Comparison of ENCODE assay signal across 8 mouse cellular contexts in the genomic region with DNA sequence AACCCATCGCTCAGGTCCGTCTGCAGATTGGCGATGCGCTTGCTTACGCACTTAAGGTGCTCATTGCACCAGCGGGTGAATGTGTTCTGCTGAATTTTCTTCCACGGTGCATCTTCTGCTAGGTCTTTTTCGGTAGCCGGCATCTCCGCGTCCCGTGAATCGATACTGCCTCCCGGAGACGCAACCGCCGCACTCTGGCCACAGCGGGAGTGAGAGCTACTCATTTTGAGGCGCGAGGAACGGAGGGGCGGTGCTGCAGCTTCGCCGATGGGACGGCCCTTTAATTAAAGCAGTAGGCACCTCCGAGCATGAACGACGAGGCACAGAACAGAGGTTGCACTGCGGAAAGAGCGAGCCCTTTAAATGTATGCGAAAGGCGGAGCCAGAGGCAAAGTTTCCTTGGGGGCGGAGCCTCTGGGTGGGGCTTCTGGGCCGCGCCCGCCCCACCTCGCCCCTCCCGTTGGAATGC. TPM values are rescaled to one million over a fixed set of nuclear protein-coding genes. Genes with fewer than 3 reads are reported as not detected.
DNase-seq lines count a peak whose midpoint lies in the region; ATAC-seq and TF ChIP-seq lines count a peak whose summit lies in the region.

No protein-coding gene starts in this region.

- DNase-seq in CD4-positive helper T cell, adult 2 months (ENCODE audit: low read depth, low spot score) = peak; percentile 91
- DNase-seq in brain, embryonic 14.5 days (ENCODE audit: low read depth) = peak; percentile 97
- DNase-seq in kidney, postnatal 0 days (ENCODE audit: low spot score) = peak; percentile 96
- peak; percentile 76 for DNase-seq in liver, embryonic 13.5 days
- DNase-seq in natural killer cell, adult 2 months (ENCODE audit: low spot score in 2 of 2) = peak; percentile 76 to 84

- H3K4me1 ChIP-seq in heart, embryonic 12.5 days (replicated peaks) = peaks cover 18% of the 10 kb centered on the region
- no peaks in the 10 kb centered on the region for H3K4me1 ChIP-seq in kidney, postnatal 0 days (replicated peaks; ENCODE audit: insufficient read depth, low read length)
- H3K4me1 ChIP-seq in liver, embryonic 13.5 days (replicated peaks) = peaks cover 36% of the 10 kb centered on the region
- H3K4me1 ChIP-seq in stomach, embryonic 14.5 days (ENCODE audit: control insufficient read depth, insufficient read depth, low read length) = no peaks in the 10 kb centered on the region

- peaks cover 22% of the 10 kb centered on the region for H3K36me3 ChIP-seq in heart, embryonic 12.5 days
- H3K36me3 ChIP-seq in kidney, postnatal 0 days (ENCODE audit: insufficient read depth, low read length) = peaks cover 7% of the 10 kb centered on the region
- H3K36me3 ChIP-seq in liver, embryonic 13.5 days = peaks cover 16% of the 10 kb centered on the region; the same call in 1 of the 2 replicates
- peaks cover 23% of the 10 kb centered on the region for H3K36me3 ChIP-seq in stomach, embryonic 14.5 days (ENCODE audit: control insufficient read depth, insufficient read depth, low read length)

- TF ChIP-seq CTCF in brain, embryonic 14.5 days (IDR thresholded peaks at IDR 0.05; ENCODE audit: borderline replicate concordance, extremely low read depth, insufficient read depth, insufficient read length) = no peak
- peak; percentile 5; the same call in 1 of the 2 replicates for TF ChIP-seq CTCF in kidney, postnatal 0 days (IDR thresholded peaks at IDR 0.05; ENCODE audit: low read depth)

- H3K4me3 ChIP-seq in heart, embryonic 12.5 days = peak overlapping the region; percentile 73
- peak overlapping the region; percentile 46 for H3K4me3 ChIP-seq in kidney, postnatal 0 days (replicated peaks; ENCODE audit: low read depth, low read length)
- peak overlapping the region; percentile 61 for H3K4me3 ChIP-seq in liver, embryonic 13.5 days (replicated peaks)
- peak overlapping the region; percentile 52 for H3K4me3 ChIP-seq in stomach, embryonic 14.5 days (ENCODE audit: low read depth, low read length)

- H3K27me3 ChIP-seq in heart, embryonic 12.5 days (replicated peaks) = no peaks in the 10 kb centered on the region
- no peaks in the 10 kb centered on the region for H3K27me3 ChIP-seq in kidney, postnatal 0 days (ENCODE audit: insufficient read depth, low read length)
- peaks cover 7% of the 10 kb centered on the region for H3K27me3 ChIP-seq in liver, embryonic 13.5 days
- H3K27me3 ChIP-seq in stomach, embryonic 14.5 days (ENCODE audit: control insufficient read depth, insufficient read depth, low read length) = no peaks in the 10 kb centered on the region

- H3K9me3 ChIP-seq in heart, embryonic 12.5 days (replicated peaks) = no peaks in the 10 kb centered on the region
- no peaks in the 10 kb centered on the region for H3K9me3 ChIP-seq in kidney, postnatal 0 days (replicated peaks; ENCODE audit: low read length)
- no peaks in the 10 kb centered on the region for H3K9me3 ChIP-seq in liver, embryonic 13.5 days (replicated peaks)
- no peaks in the 10 kb centered on the region for H3K9me3 ChIP-seq in stomach, embryonic 14.5 days (ENCODE audit: control insufficient read depth, low read depth, low read length)

- 14% methylated on average over 38 of the region's 38 CpGs for WGBS in heart, embryonic 12.5 days
- 28% methylated on average over 38 of the region's 38 CpGs for WGBS in kidney, postnatal 0 days
- WGBS in liver, embryonic 13.5 days (ENCODE audit: insufficient replicate concordance) = 17% methylated on average over 38 of the region's 38 CpGs
- 21% methylated on average over 38 of the region's 38 CpGs for WGBS in stomach, embryonic 14.5 days

- H3K9ac ChIP-seq in heart, embryonic 12.5 days = peak overlapping the region; percentile 90
- H3K9ac ChIP-seq in kidney, postnatal 0 days (ENCODE audit: low read depth, low read length) = peak overlapping the region; percentile 65
- peak overlapping the region; percentile 72 for H3K9ac ChIP-seq in liver, embryonic 13.5 days
- peak overlapping the region; percentile 65 for H3K9ac ChIP-seq in stomach, embryonic 14.5 days (replicated peaks; ENCODE audit: low read depth, low read length)

- peak; percentile 83; the same call in 1 of the 2 replicates for TF ChIP-seq POLR2A in brain, embryonic 14.5 days (IDR thresholded peaks at IDR 0.05; ENCODE audit: borderline replicate concordance, extremely low read depth, insufficient read depth, insufficient read length, poor library complexity, severe bottlenecking)

- H3K4me2 ChIP-seq in heart, embryonic 12.5 days = peak overlapping the region; percentile 76
- H3K4me2 ChIP-seq in kidney, postnatal 0 days (ENCODE audit: low read length) = peak overlapping the region; percentile 58
- H3K4me2 ChIP-seq in liver, embryonic 13.5 days = peak overlapping the region; percentile 83
- H3K4me2 ChIP-seq in stomach, embryonic 14.5 days (replicated peaks; ENCODE audit: low read depth, low read length) = peak overlapping the region; percentile 60; the same call in 1 of the 2 replicates

- peak; percentile 82 for ATAC-seq in erythroblast, adult 5-6 weeks (replicated peaks; ENCODE audit: low FRiP score, poor library complexity, severe bottlenecking)
- ATAC-seq in heart, embryonic 12.5 days (ENCODE audit: insufficient number of reproducible peaks, low FRiP score) = peak; percentile 88
- peak; percentile 87 for ATAC-seq in kidney, postnatal 0 days (replicated peaks; ENCODE audit: low FRiP score, low read depth)
- ATAC-seq in liver, embryonic 13.5 days (ENCODE audit: low read depth) = peak; percentile 83
- ATAC-seq in stomach, embryonic 14.5 days (ENCODE audit: insufficient number of reproducible peaks, insufficient read depth, low FRiP score, low read depth) = peak; percentile 88

- peak overlapping the region; percentile 96 for H3K27ac ChIP-seq in heart, embryonic 12.5 days (ENCODE audit: poor library complexity, severe bottlenecking)
- H3K27ac ChIP-seq in kidney, postnatal 0 days = peak overlapping the region; percentile 85
- peak overlapping the region; percentile 61 for H3K27ac ChIP-seq in liver, embryonic 13.5 days
- peak overlapping the region; percentile 90 for H3K27ac ChIP-seq in stomach, embryonic 14.5 days (ENCODE audit: low read length)

RNA-seq across cellular contexts. Expression of gene Flna, which starts 3.4 kb away (rescaled TPM):
- polyA plus RNA-seq in brain, embryonic 14.5 days (2012; rRNA removed) = 372 and 441 TPM in 2 replicates
- total RNA-seq in erythroblast, adult 5-6 weeks (2015; ENCODE audit: low replicate concordance) = 103 and 133 TPM in 2 replicates
- 189 and 215 TPM in 2 replicates for total RNA-seq in erythroblast, adult 5-6 weeks (2017; ENCODE audit: low replicate concordance)
- 226 and 227 TPM in 2 replicates for polyA plus RNA-seq in heart, embryonic 12.5 days (2016; fragmentation: Nextera tagmentation; extraction: Ambion mirVana)
- 185 and 206 TPM in 2 replicates for polyA plus RNA-seq in kidney, postnatal 0 days (2015; fragmentation: Nextera tagmentation; extraction: Ambion mirVana)
- polyA plus RNA-seq in liver, embryonic 13.5 days (2015; fragmentation: Nextera tagmentation; extraction: Ambion mirVana) = 38.9 and 43.6 TPM in 2 replicates
- polyA plus RNA-seq in stomach, embryonic 14.5 days (2014; fragmentation: Nextera tagmentation; extraction: Ambion mirVana) = 515 and 563 TPM in 2 replicates

RNA-seq across cellular contexts. Expression of gene Emd, which starts 8.2 kb away (rescaled TPM):
- 84.6 and 102 TPM in 2 replicates for polyA plus RNA-seq in brain, embryonic 14.5 days (2012; rRNA removed)
- 26.3 and 29.0 TPM in 2 replicates for total RNA-seq in erythroblast, adult 5-6 weeks (2015; ENCODE audit: low replicate concordance)
- total RNA-seq in erythroblast, adult 5-6 weeks (2017; ENCODE audit: low replicate concordance) = 5.7 and 25.5 TPM in 2 replicates
- polyA plus RNA-seq in heart, embryonic 12.5 days (2016; fragmentation: Nextera tagmentation; extraction: Ambion mirVana) = 16.8 and 17.3 TPM in 2 replicates
- 19.1 and 20.2 TPM in 2 replicates for polyA plus RNA-seq in kidney, postnatal 0 days (2015; fragmentation: Nextera tagmentation; extraction: Ambion mirVana)
- polyA plus RNA-seq in liver, embryonic 13.5 days (2015; fragmentation: Nextera tagmentation; extraction: Ambion mirVana) = 11.5 and 11.8 TPM in 2 replicates
- polyA plus RNA-seq in stomach, embryonic 14.5 days (2014; fragmentation: Nextera tagmentation; extraction: Ambion mirVana) = 33.3 and 37.3 TPM in 2 replicates

RNA-seq across cellular contexts. Expression of gene Rpl10, which starts 24.4 kb away (rescaled TPM):
- 1,601 and 1,926 TPM in 2 replicates for polyA plus RNA-seq in brain, embryonic 14.5 days (2012; rRNA removed)
- 743 and 770 TPM in 2 replicates for total RNA-seq in erythroblast, adult 5-6 weeks (2015; ENCODE audit: low replicate concordance)
- total RNA-seq in erythroblast, adult 5-6 weeks (2017; ENCODE audit: low replicate concordance) = 310 and 397 TPM in 2 replicates
- 437 and 446 TPM in 2 replicates for polyA plus RNA-seq in heart, embryonic 12.5 days (2016; fragmentation: Nextera tagmentation; extraction: Ambion mirVana)
- polyA plus RNA-seq in kidney, postnatal 0 days (2015; fragmentation: Nextera tagmentation; extraction: Ambion mirVana) = 860 and 883 TPM in 2 replicates
- polyA plus RNA-seq in liver, embryonic 13.5 days (2015; fragmentation: Nextera tagmentation; extraction: Ambion mirVana) = 609 and 656 TPM in 2 replicates
- 893 and 924 TPM in 2 replicates for polyA plus RNA-seq in stomach, embryonic 14.5 days (2014; fragmentation: Nextera tagmentation; extraction: Ambion mirVana)

RNA-seq across cellular contexts. Expression of gene Taz, which starts 35.5 kb away (rescaled TPM):
- 76.5 and 110 TPM in 2 replicates for polyA plus RNA-seq in brain, embryonic 14.5 days (2012; rRNA removed)
- total RNA-seq in erythroblast, adult 5-6 weeks (2015; ENCODE audit: low replicate concordance) = 11.5 and 29.0 TPM in 2 replicates
- total RNA-seq in erythroblast, adult 5-6 weeks (2017; ENCODE audit: low replicate concordance) = 7.2 and 24.5 TPM in 2 replicates
- 70.5 and 71.3 TPM in 2 replicates for polyA plus RNA-seq in heart, embryonic 12.5 days (2016; fragmentation: Nextera tagmentation; extraction: Ambion mirVana)
- polyA plus RNA-seq in kidney, postnatal 0 days (2015; fragmentation: Nextera tagmentation; extraction: Ambion mirVana) = 90.2 and 91.1 TPM in 2 replicates
- 25.4 and 30.8 TPM in 2 replicates for polyA plus RNA-seq in liver, embryonic 13.5 days (2015; fragmentation: Nextera tagmentation; extraction: Ambion mirVana)
- 64.6 and 67.5 TPM in 2 replicates for polyA plus RNA-seq in stomach, embryonic 14.5 days (2014; fragmentation: Nextera tagmentation; extraction: Ambion mirVana)

RNA-seq across cellular contexts. Expression of gene Dnase1l1, which starts 35.9 kb away (rescaled TPM):
- polyA plus RNA-seq in brain, embryonic 14.5 days (2012; rRNA removed) = 3.0 and 4.0 TPM in 2 replicates
- total RNA-seq in erythroblast, adult 5-6 weeks (2015; ENCODE audit: low replicate concordance) = 27.9 and 29.0 TPM in 2 replicates
- 17.3 and 29.3 TPM in 2 replicates for total RNA-seq in erythroblast, adult 5-6 weeks (2017; ENCODE audit: low replicate concordance)
- 10.2 and 10.8 TPM in 2 replicates for polyA plus RNA-seq in heart, embryonic 12.5 days (2016; fragmentation: Nextera tagmentation; extraction: Ambion mirVana)
- polyA plus RNA-seq in kidney, postnatal 0 days (2015; fragmentation: Nextera tagmentation; extraction: Ambion mirVana) = 14.1 and 15.0 TPM in 2 replicates
- 21.0 and 22.1 TPM in 2 replicates for polyA plus RNA-seq in liver, embryonic 13.5 days (2015; fragmentation: Nextera tagmentation; extraction: Ambion mirVana)
- polyA plus RNA-seq in stomach, embryonic 14.5 days (2014; fragmentation: Nextera tagmentation; extraction: Ambion mirVana) = 17.3 and 18.7 TPM in 2 replicates

Comparison
In these comparisons a context has a peak if more than half of its experiments do, and no peak if none do; other contexts are left out.
1. Peak in every context shown above with its lines: DNase-seq, ATAC-seq, H3K4me3 ChIP-seq and H3K27ac ChIP-seq.